Mouse (Mus musculus) E14TG2a.4 (cell line): ENCODE measurements around the gene Th.

ENCODE experiments used
- CTCF ChIP-seq: conservative IDR thresholded peaks from 2 replicates; pipeline ENCODE4 v1.5.1; 2014; ENCODE audit warnings: low read length
- POU5F1 ChIP-seq: IDR thresholded peaks from 2 replicates; pipeline ENCODE4 v1.6.1; 2014; ENCODE audit warnings: low read length, borderline replicate concordance

DNA sequence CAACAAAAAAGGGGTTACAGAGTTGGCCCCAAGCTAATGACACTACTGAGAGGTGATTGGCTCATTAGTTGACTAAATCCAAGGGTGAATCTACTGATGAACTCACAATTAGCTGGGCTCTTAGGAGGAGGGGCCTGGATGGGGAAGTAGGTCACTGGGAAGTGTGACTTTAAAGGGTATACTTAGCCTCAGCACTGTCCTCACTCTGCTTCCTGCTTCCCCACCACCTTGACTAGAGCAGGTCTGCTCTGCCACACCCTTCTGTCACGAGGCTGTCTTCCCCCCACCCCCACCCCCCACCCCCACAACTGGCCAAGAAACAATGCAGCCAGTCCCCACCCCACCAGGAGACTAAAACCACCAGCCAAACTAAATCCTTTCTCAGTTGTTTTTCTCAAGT lies 18.6 kb upstream of the Th start:
- TF ChIP-seq POU5F1, result no peak
- no peak for TF ChIP-seq CTCF
